Mouse (Mus musculus): ENCODE results near the gene Wfikkn2.

DNA sequence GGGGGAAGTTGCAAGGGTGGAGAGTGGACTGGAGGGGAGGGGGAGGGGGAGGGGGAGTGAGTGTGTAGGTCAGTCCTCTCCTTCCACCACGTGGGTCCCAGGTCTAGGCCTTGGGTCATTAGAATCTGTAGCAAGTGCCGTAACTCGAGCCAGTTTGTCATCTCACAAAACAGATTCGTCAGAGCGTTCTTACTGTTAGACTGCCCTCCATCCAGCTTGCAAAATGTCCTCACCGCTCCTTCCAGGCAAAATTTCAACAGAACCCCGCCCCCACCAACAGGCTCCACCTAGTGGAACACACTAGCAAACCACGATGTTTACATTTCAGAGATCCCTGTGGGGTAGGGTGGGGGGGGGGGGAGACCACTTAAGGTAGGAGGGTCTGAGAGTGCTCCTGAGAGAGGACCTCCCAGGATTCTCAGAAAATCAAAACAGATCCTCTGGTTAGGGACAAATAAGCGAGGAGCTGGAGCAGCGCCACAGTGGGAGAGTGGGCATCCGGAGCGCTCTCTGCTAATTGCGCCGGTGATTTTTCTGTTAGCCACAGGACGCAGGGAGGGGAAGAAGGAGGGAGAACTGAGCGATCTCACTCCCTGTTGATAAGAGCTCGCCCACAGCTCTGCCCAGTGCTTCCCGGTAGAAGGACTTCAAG is 19.5 kb upstream of the Wfikkn2 start:
- TF ChIP-seq CTCF (IDR thresholded peaks at IDR 0.05; ENCODE audit: control insufficient read depth, insufficient read depth, insufficient read length) (peak; percentile 2), USF1 (IDR thresholded peaks at IDR 0.05; ENCODE audit: low read depth) (no peak), CEBPB (IDR thresholded peaks at IDR 0.05; ENCODE audit: low read depth) (no peak), MYOD1 (IDR thresholded peaks at IDR 0.05; ENCODE audit: control insufficient read depth, insufficient read length, low read depth) (no peak), MAX (IDR thresholded peaks at IDR 0.05) (no peak), MYOG (IDR thresholded peaks at IDR 0.05; ENCODE audit: control insufficient read depth, extremely low read depth, insufficient read length) (no peak), FOSL1 (IDR thresholded peaks at IDR 0.05; ENCODE audit: insufficient read depth, low read length, poor library complexity, severe bottlenecking) (no peak)
